Mouse (Mus musculus) E14TG2a.4 (cell line): ENCODE results near the gene Smc4.

ENCODE experiments used
- CTCF ChIP-seq: conservative IDR thresholded peaks from 2 replicates; pipeline ENCODE4 v1.5.1; 2014; ENCODE audit warnings: low read length
- NANOG ChIP-seq: IDR thresholded peaks from 2 replicates; pipeline ENCODE4 v1.6.1; 2014; ENCODE audit warnings: borderline replicate concordance, low read length, mixed read lengths
- POU5F1 ChIP-seq: IDR thresholded peaks from 2 replicates; pipeline ENCODE4 v1.6.1; 2014; ENCODE audit warnings: low read length, borderline replicate concordance

GRCm38 (mm10) chr3:69040105-69040504 is 35.6 kb downstream of the Smc4 start:
- TF ChIP-seq CTCF (no peak), POU5F1 (no peak), NANOG (no peak)
